Mouse (Mus musculus) CH12.LX (cell line): ENCODE results near the gene Ccnd1. TPM values are rescaled to one million over a fixed set of nuclear protein-coding genes. Genes with fewer than 3 reads are reported as not detected.

ENCODE experiments used
- DNase-seq: peaks from one replicate; pipeline ENCODE4 v3.0.0-alpha.2; 2013; ENCODE audit errors: extremely low read depth
- H3K27ac ChIP-seq: 2 replicates; pipeline ENCODE4 v1.5.1; 2012; ENCODE audit warnings: low read depth, mild to moderate bottlenecking, control low read depth, moderate library complexity; ENCODE audit not compliant: insufficient read depth
- H3K27me3 ChIP-seq: replicated peaks from 2 replicates; pipeline ENCODE3; 2012; ENCODE audit warnings: inconsistent platforms
- H3K36me3 ChIP-seq, 2 experiments: replicated peaks in 1 of 2; 2 replicates each; pipeline versions ENCODE3 to v1.6.1; 2012; ENCODE audit warnings: inconsistent platforms in 1 of 2, low read length in 1 of 2, mild to moderate bottlenecking in 1 of 2, mixed read lengths in 1 of 2, moderate library complexity in 1 of 2; ENCODE audit not compliant: control insufficient read depth in 1 of 2, insufficient read depth in 1 of 2
- H3K4me1 ChIP-seq, 2 experiments: 2 replicates each; pipeline ENCODE4 v1.6.1; 2012; ENCODE audit warnings: inconsistent platforms in 1 of 2, moderate library complexity in 1 of 2; ENCODE audit not compliant: insufficient read depth in 2 of 2, control insufficient read depth in 1 of 2
- H3K4me2 ChIP-seq: 2 replicates; pipeline ENCODE4 v1.6.1; 2012; ENCODE audit warnings: low read depth, mild to moderate bottlenecking, control low read depth; ENCODE audit not compliant: poor library complexity, insufficient read depth, severe bottlenecking
- H3K4me3 ChIP-seq, 3 experiments: fragments of 150-350 bp in 1 of 3; sonication (generic) in 1 of 3; replicated peaks in 1 of 3; 2 replicates each; pipeline versions ENCODE3 to v1.5.1; 2011 to 2012; ENCODE audit warnings: low read depth in 2 of 3, low read length in 2 of 3, mild to moderate bottlenecking in 2 of 3, moderate library complexity in 2 of 3, control low read depth in 1 of 3, improper control_type of control experiment in 1 of 3, inconsistent platforms in 1 of 3, mixed read lengths in 1 of 3; ENCODE audit not compliant: poor library complexity in 1 of 3
- H3K79me2 ChIP-seq: replicated peaks from 2 replicates; pipeline ENCODE4 v1.6.1; 2012; ENCODE audit warnings: mild to moderate bottlenecking, moderate library complexity; ENCODE audit not compliant: control insufficient read depth, poor library complexity, insufficient read depth, severe bottlenecking; ENCODE audit errors: extremely low read depth
- H3K9ac ChIP-seq: 2 replicates; pipeline ENCODE4 v1.6.1; 2012; ENCODE audit warnings: low read depth, mild to moderate bottlenecking, control low read depth, moderate library complexity; ENCODE audit not compliant: insufficient read depth
- H3K9me3 ChIP-seq: replicated peaks from 2 replicates; pipeline ENCODE3; 2012; ENCODE audit warnings: low read length, inconsistent platforms, mixed read lengths
- BHLHE40 ChIP-seq: IDR thresholded peaks from 2 replicates; pipeline ENCODE4 v1.6.1; 2011; ENCODE audit warnings: mild to moderate bottlenecking, low read depth, low read length, improper control_type of control experiment
- CHD1 ChIP-seq: IDR thresholded peaks from 2 replicates; pipeline ENCODE4 v1.6.1; 2012; ENCODE audit warnings: low read depth, low read length, improper control_type of control experiment, inconsistent platforms
- E2F4 ChIP-seq: IDR thresholded peaks from 2 replicates; pipeline ENCODE4 v1.6.1; 2011; ENCODE audit warnings: low read depth, low read length, improper control_type of control experiment; ENCODE audit not compliant: insufficient replicate concordance
- ELF1 ChIP-seq: IDR thresholded peaks from 2 replicates; pipeline ENCODE4 v1.6.1; 2014; ENCODE audit warnings: low read depth, mild to moderate bottlenecking, inconsistent platforms, low read length, improper control_type of control experiment
- EP300 ChIP-seq: IDR thresholded peaks from 2 replicates; pipeline ENCODE4 v1.6.1; 2011; ENCODE audit warnings: low read length, improper control_type of control experiment
- GABPA ChIP-seq: IDR thresholded peaks from 2 replicates; pipeline ENCODE4 v1.6.1; 2012; ENCODE audit warnings: low read depth, low read length, improper control_type of control experiment, inconsistent platforms; ENCODE audit not compliant: insufficient replicate concordance
- IRF4 ChIP-seq: IDR thresholded peaks from 2 replicates; pipeline ENCODE4 v1.6.1; 2014; ENCODE audit warnings: low read depth, mild to moderate bottlenecking, inconsistent platforms, low read length, improper control_type of control experiment
- JUN ChIP-seq: IDR thresholded peaks from 2 replicates; pipeline ENCODE4 v1.6.1; 2011; ENCODE audit warnings: low read depth, mild to moderate bottlenecking, low read length, improper control_type of control experiment, moderate library complexity; ENCODE audit not compliant: insufficient read depth
- KAT2A ChIP-seq: IDR thresholded peaks from 2 replicates; pipeline ENCODE4 v1.6.1; 2012; ENCODE audit warnings: low read length, improper control_type of control experiment, inconsistent platforms; ENCODE audit not compliant: insufficient replicate concordance
- MAFK ChIP-seq: IDR thresholded peaks from 2 replicates; pipeline ENCODE4 v1.6.1; 2011; ENCODE audit warnings: low read length, improper control_type of control experiment; ENCODE audit not compliant: insufficient replicate concordance
- MAZ ChIP-seq: IDR thresholded peaks from 2 replicates; pipeline ENCODE4 v1.6.1; 2012; ENCODE audit warnings: low read depth, mild to moderate bottlenecking, inconsistent platforms, low read length, improper control_type of control experiment, moderate library complexity
- NELFE ChIP-seq: IDR thresholded peaks from 2 replicates; pipeline ENCODE4 v1.6.1; 2011; ENCODE audit warnings: low read depth, low read length, improper control_type of control experiment
- NRF1 ChIP-seq: IDR thresholded peaks from 2 replicates; pipeline ENCODE4 v1.6.1; 2014; ENCODE audit warnings: low read depth, mild to moderate bottlenecking, inconsistent platforms, low read length, improper control_type of control experiment, moderate library complexity
- PAX5 ChIP-seq: IDR thresholded peaks from 2 replicates; pipeline ENCODE4 v1.6.1; 2012; ENCODE audit warnings: low read length, inconsistent platforms, mixed read lengths
- POLR2A ChIP-seq: IDR thresholded peaks from 2 replicates; pipeline ENCODE4 v1.6.1; 2011; ENCODE audit warnings: low read depth, mild to moderate bottlenecking, improper control_type of control experiment, low read length
- SIN3A ChIP-seq: IDR thresholded peaks from 2 replicates; pipeline ENCODE4 v1.6.1; 2012; ENCODE audit warnings: low read length, improper control_type of control experiment, inconsistent platforms
- SMC3 ChIP-seq: IDR thresholded peaks from 2 replicates; pipeline ENCODE4 v1.6.1; 2011; ENCODE audit warnings: low read depth, low read length, improper control_type of control experiment
- TBP ChIP-seq: conservative IDR thresholded peaks from 2 replicates; pipeline ENCODE4 v1.6.1; 2011; ENCODE audit warnings: low read depth, low read length, improper control_type of control experiment
- USF2 ChIP-seq: conservative IDR thresholded peaks from 2 replicates; pipeline ENCODE4 v1.6.1; 2011; ENCODE audit warnings: low read depth, low read length, improper control_type of control experiment
- ZC3H11A ChIP-seq: IDR thresholded peaks from 2 replicates; pipeline ENCODE4 v1.6.1; 2012; ENCODE audit warnings: low read depth, mild to moderate bottlenecking, inconsistent platforms, low read length, improper control_type of control experiment
- ZMIZ1 ChIP-seq: IDR thresholded peaks from 2 replicates; pipeline ENCODE4 v1.6.1; 2012; ENCODE audit warnings: low read depth, mild to moderate bottlenecking, inconsistent platforms, low read length, improper control_type of control experiment
- ZNF384 ChIP-seq: IDR thresholded peaks from 2 replicates; pipeline ENCODE4 v1.6.1; 2012; ENCODE audit warnings: low read depth, low read length, improper control_type of control experiment, inconsistent platforms
- dilution Hi-C: fragments of 300-500 bp; cut with MboI; formaldehyde crosslinking; loops from 2 replicates; pipeline ENCODE4 v1.14.3; 2020; ENCODE audit warnings: low sequenced_read_pairs; ENCODE audit not compliant: extremely low pct_unique_long_range_greater_than_20kb, extremely low pct_ligation_motif_present
- in situ Hi-C: fragments of 300-500 bp; cut with MboI; formaldehyde crosslinking; loops from 3 replicates; pipeline ENCODE4 v1.14.3; 2019; ENCODE audit warnings: low sequenced_read_pairs, low pct_ligation_motif_present, low pct_unique_long_range_greater_than_20kb, mixed read lengths
- polyA plus RNA-seq: library from polyadenylated mRNA; unstranded; fragments of >175 nt; gene quantifications from 2 replicates; pipeline ENCODE4 v1.2.1, GENCODE M21; 2012; ENCODE audit warnings: low read depth; ENCODE audit not compliant: insufficient read length
- total RNA-seq, 2 experiments: library from RNA; depleted of rRNA; stranded (reverse); fragments of 300-350 nt in 1 of 2; fragments of >200 nt in 1 of 2; gene quantifications; 2 replicates each; pipeline ENCODE4 v1.2.3; 2012 to 2014

Gene Ccnd1
- total and polyA plus RNA-seq, 3 experiments, result 0.16 to 0.34 TPM; not detected in 1

GRCm38 (mm10) chr7:144973461-144973860 is 33.7 kb upstream of the Ccnd1 start:
- Histone ChIP-seq H3K27ac (no peak overlapping the region), H3K36me3 (no peaks in the 10 kb centered on the region), H3K4me3 (no peak overlapping the region), H3K27me3 (peaks cover 64% of the 10 kb centered on the region), H3K79me2 (no peaks in the 10 kb centered on the region), H3K9ac (no peak overlapping the region), H3K4me1 (peaks cover 4 to 8% of the 10 kb centered on the region in 2 experiments), H3K4me2 (no peak overlapping the region), H3K9me3 (peaks cover 2% of the 10 kb centered on the region)
- in situ Hi-C loops, result no loop called here
- TF ChIP-seq NELFE (no peak), JUN (no peak), USF2 (no peak), ZNF384 (no peak), KAT2A (no peak), POLR2A (no peak), EP300 (no peak)
- DNase-seq, result no peak
- dilution Hi-C loops, result no loop called here

GRCm38 (mm10) chr7:144971769-144972168 is 32.0 kb upstream of the Ccnd1 start:
- no peak overlapping the region for H3K4me2 ChIP-seq
- peaks cover 4 to 8% of the 10 kb centered on the region in 2 experiments for H3K4me1 ChIP-seq
- no peak overlapping the region for H3K4me3 ChIP-seq
- H3K36me3 ChIP-seq, result no peaks in the 10 kb centered on the region
- no peak for DNase-seq
- no peak overlapping the region for H3K27ac ChIP-seq
- H3K9me3 ChIP-seq, result peaks cover 2% of the 10 kb centered on the region
- dilution Hi-C loops (no loop called here), in situ Hi-C loops (no loop called here)
- no peaks in the 10 kb centered on the region for H3K79me2 ChIP-seq
- H3K27me3 ChIP-seq, result peaks cover 71% of the 10 kb centered on the region
- no peak overlapping the region for H3K9ac ChIP-seq
- no peak for TF ChIP-seq E2F4
- no peak for TF ChIP-seq GABPA
- TF ChIP-seq ZNF384, result no peak
- TF ChIP-seq ZC3H11A, result no peak
- no peak for TF ChIP-seq ELF1
- no peak for TF ChIP-seq IRF4
- no peak for TF ChIP-seq NRF1
- TF ChIP-seq SIN3A, result no peak
- no peak for TF ChIP-seq PAX5
- no peak for TF ChIP-seq BHLHE40
- no peak for TF ChIP-seq TBP
- TF ChIP-seq MAZ, result no peak
- TF ChIP-seq SMC3, result no peak
- no peak for TF ChIP-seq CHD1
- TF ChIP-seq POLR2A, result no peak
- TF ChIP-seq ZMIZ1, result no peak
- no peak for TF ChIP-seq MAFK
